Mouse (Mus musculus) heart, embryonic 12.5 days (tissue): Measurements from ENCODE around the gene Ifnb1. TPM values are rescaled to one million over a fixed set of nuclear protein-coding genes. Genes with fewer than 3 reads are reported as not detected.

Experiments
- ATAC-seq: fragments of 200-750 bp; cut with Nextera tagmentation; 2 replicates; pipeline ENCODE4 v1.8.0; 2017; ENCODE audit warnings: moderate TSS enrichment, moderate library complexity; ENCODE audit not compliant: insufficient number of reproducible peaks, low FRiP score
- H3K27ac ChIP-seq: fragments of 300-500 bp; sonication (generic); 2 replicates; pipeline ENCODE4 v1.5.1; 2016; ENCODE audit warnings: mild to moderate bottlenecking, moderate library complexity; ENCODE audit not compliant: poor library complexity, severe bottlenecking
- H3K27me3 ChIP-seq: fragments of 300-500 bp; sonication (generic); replicated peaks from 2 replicates; pipeline ENCODE4 v1.6.1; 2016; ENCODE audit warnings: mild to moderate bottlenecking, moderate library complexity
- H3K36me3 ChIP-seq: fragments of 300-500 bp; sonication (generic); 2 replicates; pipeline ENCODE4 v1.6.1; 2016; ENCODE audit warnings: mild to moderate bottlenecking, moderate library complexity
- H3K4me1 ChIP-seq: fragments of 300-500 bp; sonication (generic); replicated peaks from 2 replicates; pipeline ENCODE4 v1.6.1; 2016; ENCODE audit warnings: mild to moderate bottlenecking
- H3K4me2 ChIP-seq: fragments of 300-500 bp; sonication (generic); 2 replicates; pipeline ENCODE4 v1.6.1; 2016; ENCODE audit warnings: mild to moderate bottlenecking, moderate library complexity
- H3K4me3 ChIP-seq: fragments of 300-500 bp; sonication (generic); 2 replicates; pipeline ENCODE4 v1.5.1; 2016; ENCODE audit warnings: mild to moderate bottlenecking
- H3K9ac ChIP-seq: fragments of 300-500 bp; sonication (generic); 2 replicates; pipeline ENCODE4 v1.6.1; 2016; ENCODE audit warnings: mild to moderate bottlenecking, moderate library complexity
- H3K9me3 ChIP-seq: fragments of 300-500 bp; sonication (generic); replicated peaks from 2 replicates; pipeline ENCODE4 v1.6.1; 2016; ENCODE audit warnings: mild to moderate bottlenecking, moderate library complexity
- WGBS: fragments of 180-500 bp; shearing (Covaris S2); methylation state at CpG from one replicate; pipeline ENCODE4 v1.1.7; 2016; 5-methylcytosine and 5-hydroxymethylcytosine counted together
- polyA plus RNA-seq: library from polyadenylated mRNA; unstranded; fragments of >200 nt; fragmentation: Nextera tagmentation; extraction: Ambion mirVana; gene quantifications from 2 replicates; pipeline ENCODE4 v1.2.1, GENCODE M21; 2016

Ifnb1 gene
- polyA plus RNA-seq, 1 experiment from 2014 or later = not detected

- ATAC-seq = no peak
- no peaks in the 10 kb centered on the region for H3K27me3 ChIP-seq
- no peak overlapping the region for H3K4me3 ChIP-seq
- H3K4me1 ChIP-seq = no peaks in the 10 kb centered on the region
- H3K36me3 ChIP-seq = no peaks in the 10 kb centered on the region
- no peaks in the 10 kb centered on the region for H3K9me3 ChIP-seq
- H3K9ac ChIP-seq = no peak overlapping the region
- WGBS = 77% methylated on average over 3 of the region's 3 CpGs
- H3K27ac ChIP-seq = no peak overlapping the region
- no peak overlapping the region for H3K4me2 ChIP-seq
Observed at GRCm38 (mm10) chr4:88501247-88501646, 21.3 kb downstream of the Ifnb1 start.

- no peaks in the 10 kb centered on the region for H3K27me3 ChIP-seq
- H3K9ac ChIP-seq = no peak overlapping the region
- H3K4me3 ChIP-seq = no peak overlapping the region
- H3K4me1 ChIP-seq = no peaks in the 10 kb centered on the region
- H3K9me3 ChIP-seq = no peaks in the 10 kb centered on the region
- H3K27ac ChIP-seq = no peak overlapping the region
- 63% methylated on average over 6 of the region's 6 CpGs for WGBS
- H3K4me2 ChIP-seq = no peak overlapping the region
- ATAC-seq = no peak
- no peaks in the 10 kb centered on the region for H3K36me3 ChIP-seq
Observed at GRCm38 (mm10) chr4:88496321-88497018, 26.1 kb downstream of the Ifnb1 start.

GRCm38 (mm10) chr4:88489622-88490021, 33.0 kb downstream of the Ifnb1 start:
- Histone ChIP-seq H3K4me3 (no peak overlapping the region), H3K4me1 (no peaks in the 10 kb centered on the region; the same call in 1 of the 2 replicates), H3K27me3 (no peaks in the 10 kb centered on the region), H3K27ac (no peak overlapping the region), H3K9me3 (no peaks in the 10 kb centered on the region), H3K36me3 (no peaks in the 10 kb centered on the region), H3K9ac (no peak overlapping the region), H3K4me2 (no peak overlapping the region)
- 88% methylated on average over 2 of the region's 2 CpGs for WGBS
- ATAC-seq = no peak

GRCm38 (mm10) chr4:88488107-88488506, 34.5 kb downstream of the Ifnb1 start:
- Histone ChIP-seq H3K9ac (no peak overlapping the region), H3K9me3 (no peaks in the 10 kb centered on the region), H3K4me1 (no peaks in the 10 kb centered on the region; the same call in 1 of the 2 replicates), H3K4me2 (no peak overlapping the region), H3K4me3 (no peak overlapping the region), H3K27me3 (no peaks in the 10 kb centered on the region), H3K36me3 (no peaks in the 10 kb centered on the region), H3K27ac (no peak overlapping the region)
- ATAC-seq = no peak
- WGBS = 71% methylated on average over 3 of the region's 3 CpGs

- no peak overlapping the region for H3K4me3 ChIP-seq
- no peak overlapping the region for H3K4me2 ChIP-seq
- no peaks in the 10 kb centered on the region for H3K36me3 ChIP-seq
- no peak overlapping the region for H3K9ac ChIP-seq
- 74% methylated on average over 6 of the region's 6 CpGs for WGBS
- H3K9me3 ChIP-seq = no peaks in the 10 kb centered on the region
- no peak for ATAC-seq
- H3K27me3 ChIP-seq = no peaks in the 10 kb centered on the region
- no peak overlapping the region for H3K27ac ChIP-seq
- peaks cover 10% of the 10 kb centered on the region for H3K4me1 ChIP-seq
Observed at GRCm38 (mm10) chr4:88480130-88480529, 42.4 kb downstream of the Ifnb1 start.

- Histone ChIP-seq H3K9ac (no peak overlapping the region), H3K27ac (no peak overlapping the region), H3K9me3 (no peaks in the 10 kb centered on the region), H3K4me1 (peaks cover 10% of the 10 kb centered on the region), H3K4me3 (no peak overlapping the region), H3K36me3 (no peaks in the 10 kb centered on the region), H3K4me2 (no peak overlapping the region), H3K27me3 (no peaks in the 10 kb centered on the region)
- WGBS = 82% methylated on average over 9 of the region's 9 CpGs
- ATAC-seq = no peak
Observed at GRCm38 (mm10) chr4:88478809-88479186, 43.8 kb downstream of the Ifnb1 start.

- WGBS = 62% methylated on average over 4 of the region's 4 CpGs
- Histone ChIP-seq H3K27me3 (no peaks in the 10 kb centered on the region), H3K36me3 (no peaks in the 10 kb centered on the region), H3K9me3 (no peaks in the 10 kb centered on the region), H3K4me3 (no peak overlapping the region), H3K9ac (no peak overlapping the region), H3K4me2 (no peak overlapping the region), H3K27ac (no peak overlapping the region), H3K4me1 (peaks cover 10% of the 10 kb centered on the region)
- ATAC-seq = no peak
Observed at GRCm38 (mm10) chr4:88478177-88478808, 44.3 kb downstream of the Ifnb1 start.

GRCm38 (mm10) chr4:88476511-88477210, 45.9 kb downstream of the Ifnb1 start:
- H3K4me1 ChIP-seq = peaks cover 10% of the 10 kb centered on the region
- peak overlapping the region; percentile 56 for H3K27ac ChIP-seq
- no peak overlapping the region for H3K9ac ChIP-seq
- H3K27me3 ChIP-seq = no peaks in the 10 kb centered on the region
- ATAC-seq = peak; percentile 48
- no peaks in the 10 kb centered on the region for H3K36me3 ChIP-seq
- 24% methylated on average over 4 of the region's 4 CpGs for WGBS
- H3K4me3 ChIP-seq = no peak overlapping the region
- no peaks in the 10 kb centered on the region for H3K9me3 ChIP-seq
- H3K4me2 ChIP-seq = no peak overlapping the region

GRCm38 (mm10) chr4:88476084-88476483, 46.5 kb downstream of the Ifnb1 start:
- Histone ChIP-seq H3K27me3 (no peaks in the 10 kb centered on the region), H3K27ac (peak overlapping the region; percentile 56), H3K9ac (no peak overlapping the region), H3K4me3 (no peak overlapping the region), H3K36me3 (no peaks in the 10 kb centered on the region), H3K4me1 (peaks cover 10% of the 10 kb centered on the region), H3K9me3 (no peaks in the 10 kb centered on the region), H3K4me2 (no peak overlapping the region)
- ATAC-seq = no peak
- 83% methylated on average over 3 of the region's 3 CpGs for WGBS
